9 mouse cellular contexts compared by ENCODE assay signal in the genomic region with DNA sequence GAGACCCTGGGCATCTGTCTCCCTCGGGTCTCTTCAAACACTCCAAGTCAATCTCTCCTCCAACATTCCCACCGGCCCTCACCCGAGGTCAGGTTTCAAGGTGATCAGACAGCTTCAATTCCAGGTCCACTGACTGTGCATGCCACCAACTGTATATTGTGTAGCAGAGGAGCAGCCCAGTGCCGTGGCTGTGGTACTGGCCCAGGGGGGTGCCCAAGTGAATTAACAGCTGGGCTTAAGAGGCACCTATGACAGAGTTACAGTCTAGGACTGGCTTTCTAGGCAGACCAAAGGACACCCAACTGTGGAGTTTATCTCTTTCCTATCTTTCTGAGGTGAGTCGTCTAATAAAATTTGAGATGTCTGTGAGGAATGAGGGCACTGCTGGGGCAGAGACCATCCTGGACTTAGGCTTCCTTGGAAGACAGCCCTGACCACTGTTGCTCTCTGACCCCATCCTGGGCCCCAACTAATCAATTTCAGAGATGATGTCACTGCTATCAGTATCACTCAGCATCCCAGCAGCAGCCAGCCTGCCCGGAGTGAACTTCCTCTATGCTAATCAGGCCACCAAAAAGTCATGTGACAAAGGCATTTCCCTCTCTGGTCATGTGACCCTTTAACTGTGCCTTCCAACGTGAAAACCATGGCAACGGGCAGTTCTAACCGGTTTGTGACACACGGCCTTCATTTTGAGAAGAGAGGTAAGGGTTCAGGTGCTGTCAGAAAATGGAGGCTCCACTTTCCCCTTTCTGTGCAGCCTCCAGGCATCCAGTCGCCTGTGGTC. TPM values are rescaled to one million over a fixed set of nuclear protein-coding genes. Genes with fewer than 3 reads are reported as not detected.
DNase-seq lines count a peak whose midpoint lies in the region; ATAC-seq and TF ChIP-seq lines count a peak whose summit lies in the region.
"Had no signal": no experiment of that assay in that cellular context is flagged by ENCODE, and none has a peak within 500 bp of the region (broad histone marks: within the 10 kb centered on the region; RNA-seq: fewer than 3 reads in every experiment).

No protein-coding gene starts in this region.

- H3K9ac ChIP-seq in hindbrain, embryonic 11.5 days (ENCODE audit: low read depth, low read length), result no peak overlapping the region
- no peak overlapping the region for H3K9ac ChIP-seq in limb, embryonic 14.5 days (ENCODE audit: low read depth, low read length, severe bottlenecking)
- peak overlapping the region; percentile 42; the same call in 1 of the 2 replicates for H3K9ac ChIP-seq in midbrain, embryonic 13.5 days (replicated peaks)
- H3K9ac ChIP-seq in stomach, postnatal 0 days (ENCODE audit: low read length), result no peak overlapping the region

- no peak for TF ChIP-seq CTCF in cerebellum, adult 2 months (IDR thresholded peaks at IDR 0.05; ENCODE audit: borderline replicate concordance, insufficient read depth, low read depth, low read length)
- TF ChIP-seq CTCF in stomach, postnatal 0 days (IDR thresholded peaks at IDR 0.05; ENCODE audit: low read depth), result no peak

- no peak overlapping the region for H3K4me3 ChIP-seq in cerebellum, adult 2 months (replicated peaks; ENCODE audit: insufficient read depth, low read depth, low read length)
- no peak overlapping the region; the same call in 1 of the 2 replicates for H3K4me3 ChIP-seq in hindbrain, embryonic 11.5 days (ENCODE audit: low read depth, low read length)
- no peak overlapping the region for H3K4me3 ChIP-seq in limb, embryonic 14.5 days (replicated peaks; ENCODE audit: low read length)
- no peak overlapping the region for H3K4me3 ChIP-seq in midbrain, embryonic 13.5 days (replicated peaks)
- no peak overlapping the region for H3K4me3 ChIP-seq in stomach, postnatal 0 days (ENCODE audit: low read depth, low read length)

- peak overlapping the region; percentile 36; the same call in 1 of the 2 replicates for H3K27ac ChIP-seq in cerebellum, adult 2 months (ENCODE audit: insufficient read depth, low read length)
- H3K27ac ChIP-seq in hindbrain, embryonic 11.5 days (ENCODE audit: low read depth, low read length), result peak overlapping the region; percentile 51; the same call in 1 of the 2 replicates
- 0 out of 2 replicates have a peak overlapping the region, but pooled peaks have one; percentile 3 for H3K27ac ChIP-seq in limb, embryonic 14.5 days (replicated peaks; ENCODE audit: low read depth, low read length)
- H3K27ac ChIP-seq in midbrain, embryonic 13.5 days, result peak overlapping the region; percentile 83
- H3K27ac ChIP-seq in stomach, postnatal 0 days (replicated peaks), result peak overlapping the region; percentile 49; the same call in 1 of the 2 replicates

- no peak overlapping the region for H3K4me2 ChIP-seq in hindbrain, embryonic 11.5 days (replicated peaks; ENCODE audit: low read depth, low read length)
- no peak overlapping the region for H3K4me2 ChIP-seq in limb, embryonic 14.5 days (replicated peaks; ENCODE audit: low read depth, low read length, severe bottlenecking)
- peak overlapping the region; percentile 14 for H3K4me2 ChIP-seq in midbrain, embryonic 13.5 days (replicated peaks)
- no peak overlapping the region for H3K4me2 ChIP-seq in stomach, postnatal 0 days (replicated peaks; ENCODE audit: low read depth)

- peak in 1 of 2 experiments; percentile 38 for DNase-seq in cerebellum, adult 2 months
- DNase-seq in cerebellum, adult 11 months, result no peak
- peak; percentile 47 for DNase-seq in fibroblast of lung, adult 2 months (ENCODE audit: low read depth)
- peak; percentile 80 for DNase-seq in hindbrain, embryonic 11.5 days (ENCODE audit: low spot score)
- DNase-seq in limb, embryonic 14.5 days (ENCODE audit: low spot score), result peak; percentile 31
- DNase-seq in stomach, postnatal 0 days (ENCODE audit: low spot score), result peak; percentile 30

- TF ChIP-seq EP300 in stomach, postnatal 0 days (optimal IDR thresholded peaks at IDR 0.05), result no peak

- peaks cover 7% of the 10 kb centered on the region for H3K4me1 ChIP-seq in cerebellum, adult 2 months (ENCODE audit: control insufficient read depth, insufficient read depth, low read length)
- H3K4me1 ChIP-seq in hindbrain, embryonic 11.5 days (replicated peaks; ENCODE audit: control insufficient read depth, insufficient read depth, low read length), result no peaks in the 10 kb centered on the region
- peaks cover 4% of the 10 kb centered on the region; the same call in 1 of the 2 replicates for H3K4me1 ChIP-seq in limb, embryonic 14.5 days (ENCODE audit: control insufficient read depth, insufficient read depth, low read length)
- H3K4me1 ChIP-seq in midbrain, embryonic 13.5 days (replicated peaks), result peaks cover 20% of the 10 kb centered on the region
- H3K4me1 ChIP-seq in stomach, postnatal 0 days (replicated peaks; ENCODE audit: control insufficient read depth, insufficient read depth), result no peaks in the 10 kb centered on the region

- TF ChIP-seq POLR2A in cerebellum, adult 2 months (IDR thresholded peaks at IDR 0.05; ENCODE audit: borderline replicate concordance, insufficient read depth, low read length), result no peak
- no peak for TF ChIP-seq POLR2A in limb, embryonic 14.5 days (IDR thresholded peaks at IDR 0.05; ENCODE audit: borderline replicate concordance, extremely low read depth, insufficient read depth, insufficient read length)

- no peaks in the 10 kb centered on the region for H3K36me3 ChIP-seq in hindbrain, embryonic 11.5 days (ENCODE audit: control insufficient read depth, insufficient read depth, low read length)
- H3K36me3 ChIP-seq in limb, embryonic 14.5 days (ENCODE audit: control insufficient read depth, insufficient read depth, low read length), result peaks cover 29% of the 10 kb centered on the region
- H3K36me3 ChIP-seq in midbrain, embryonic 13.5 days, result peaks cover 21% of the 10 kb centered on the region
- H3K36me3 ChIP-seq in stomach, postnatal 0 days (ENCODE audit: control insufficient read depth, insufficient read depth, low read length), result peaks cover 12% of the 10 kb centered on the region

- H3K9me3 ChIP-seq in hindbrain, embryonic 11.5 days (ENCODE audit: control insufficient read depth, low read length), result no peaks in the 10 kb centered on the region
- no peaks in the 10 kb centered on the region for H3K9me3 ChIP-seq in limb, embryonic 14.5 days (ENCODE audit: control insufficient read depth, low read length)
- H3K9me3 ChIP-seq in midbrain, embryonic 13.5 days, result no peaks in the 10 kb centered on the region
- H3K9me3 ChIP-seq in stomach, postnatal 0 days (ENCODE audit: control insufficient read depth, low read length), result no peaks in the 10 kb centered on the region

- WGBS in cerebellum, adult 2 months, result 47% methylated on average over 11 of the region's 11 CpGs
- 48% methylated on average over 11 of the region's 11 CpGs for WGBS in hindbrain, embryonic 11.5 days
- 37% methylated on average over 11 of the region's 11 CpGs for WGBS in limb, embryonic 14.5 days
- WGBS in midbrain, embryonic 13.5 days, result 49% methylated on average over 11 of the region's 11 CpGs
- WGBS in stomach, postnatal 0 days, result 36% methylated on average over 11 of the region's 11 CpGs

- peak; percentile 81 for ATAC-seq in activated CD4-positive, CD25-positive, alpha-beta regulatory T cell, adult 4 months
- ATAC-seq in hindbrain, embryonic 11.5 days (ENCODE audit: low FRiP score), result peak; percentile 76
- ATAC-seq in limb, embryonic 14.5 days (ENCODE audit: low FRiP score, low read depth), result peak; percentile 34; the same call in 1 of the 2 replicates
- ATAC-seq in midbrain, embryonic 13.5 days, result peak; percentile 71
- ATAC-seq in stomach, postnatal 0 days (ENCODE audit: low FRiP score, low TSS enrichment), result peak; percentile 63; the same call in 1 of the 2 replicates
- ATAC-seq: Patski had no signal

- H3K27me3 ChIP-seq in cerebellum, adult 2 months (ENCODE audit: control insufficient read depth, insufficient read depth, low read length), result no peaks in the 10 kb centered on the region
- no peaks in the 10 kb centered on the region for H3K27me3 ChIP-seq in hindbrain, embryonic 11.5 days (ENCODE audit: control insufficient read depth, insufficient read depth, low read length)
- H3K27me3 ChIP-seq in limb, embryonic 14.5 days (ENCODE audit: control insufficient read depth, insufficient read depth, low read length), result no peaks in the 10 kb centered on the region
- H3K27me3 ChIP-seq in midbrain, embryonic 13.5 days, result no peaks in the 10 kb centered on the region
- H3K27me3 ChIP-seq in stomach, postnatal 0 days (ENCODE audit: control insufficient read depth, insufficient read depth, low read length), result no peaks in the 10 kb centered on the region
- H3K27me3 ChIP-seq: Patski had no signal

RNA-seq across cellular contexts. Expression of a gene that starts 17.6 kb away (rescaled TPM):
- 15.4 and 16.8 TPM in 2 replicates for polyA plus RNA-seq in cerebellum, adult 2 months (2012; rRNA removed)
- under 1 TPM in 1 of 2 experiments, not detected in 1; 0.82 TPM for polyA plus RNA-seq in activated CD4-positive, CD25-positive, alpha-beta regulatory T cell, adult 4 months (2017; shearing (Covaris generic))
- 4.6 and 6.1 TPM in 2 replicates for polyA plus RNA-seq in hindbrain, embryonic 11.5 days (2014; fragmentation: Nextera tagmentation; extraction: Ambion mirVana)
- 5.4 and 8.6 TPM in 2 replicates for polyA plus RNA-seq in limb, embryonic 14.5 days (2012; rRNA removed)
- polyA plus RNA-seq in limb, embryonic 14.5 days (2014; fragmentation: Nextera tagmentation; extraction: Ambion mirVana), result 4.2 and 5.5 TPM in 2 replicates
- 9.1 and 10.8 TPM in 2 replicates for polyA plus RNA-seq in midbrain, embryonic 13.5 days (2015; fragmentation: Nextera tagmentation; extraction: Ambion mirVana)
- 1.6 and 2.7 TPM in 2 replicates for polyA plus RNA-seq in stomach, postnatal 0 days (2015; fragmentation: Nextera tagmentation; extraction: Ambion mirVana)

RNA-seq across cellular contexts. Expression of a gene that starts 17.7 kb away (rescaled TPM):
- 221 and 239 TPM in 2 replicates for polyA plus RNA-seq in cerebellum, adult 2 months (2012; rRNA removed)
- 100 to 1,000 TPM; 231 to 276 TPM for polyA plus RNA-seq in activated CD4-positive, CD25-positive, alpha-beta regulatory T cell, adult 4 months (2017; shearing (Covaris generic))
- polyA plus RNA-seq in hindbrain, embryonic 11.5 days (2014; fragmentation: Nextera tagmentation; extraction: Ambion mirVana), result 169 and 174 TPM in 2 replicates
- 85.3 and 97.4 TPM in 2 replicates for polyA plus RNA-seq in limb, embryonic 14.5 days (2012; rRNA removed)
- polyA plus RNA-seq in limb, embryonic 14.5 days (2014; fragmentation: Nextera tagmentation; extraction: Ambion mirVana), result 187 and 190 TPM in 2 replicates
- polyA plus RNA-seq in midbrain, embryonic 13.5 days (2015; fragmentation: Nextera tagmentation; extraction: Ambion mirVana), result 174 and 181 TPM in 2 replicates
- 199 and 205 TPM in 2 replicates for polyA plus RNA-seq in stomach, postnatal 0 days (2015; fragmentation: Nextera tagmentation; extraction: Ambion mirVana)

RNA-seq across cellular contexts. Expression of a gene that starts 18.1 kb away (rescaled TPM):
- 0.22 and 0.29 TPM in 2 replicates for polyA plus RNA-seq in cerebellum, adult 2 months (2012; rRNA removed)
- not detected for polyA plus RNA-seq in activated CD4-positive, CD25-positive, alpha-beta regulatory T cell, adult 4 months (2017; shearing (Covaris generic))
- polyA plus RNA-seq in hindbrain, embryonic 11.5 days (2014; fragmentation: Nextera tagmentation; extraction: Ambion mirVana), result 4.2 and 4.3 TPM in 2 replicates
- polyA plus RNA-seq in limb, embryonic 14.5 days (2012; rRNA removed), result 0.84 and 1.2 TPM in 2 replicates
- 4.1 TPM in 2 replicates for polyA plus RNA-seq in limb, embryonic 14.5 days (2014; fragmentation: Nextera tagmentation; extraction: Ambion mirVana)
- polyA plus RNA-seq in midbrain, embryonic 13.5 days (2015; fragmentation: Nextera tagmentation; extraction: Ambion mirVana), result 3.7 and 4.1 TPM in 2 replicates
- polyA plus RNA-seq in stomach, postnatal 0 days (2015; fragmentation: Nextera tagmentation; extraction: Ambion mirVana), result 2.1 and 2.7 TPM in 2 replicates

RNA-seq across cellular contexts. Expression of a gene that starts 32.6 kb away (rescaled TPM):
- 0.18 and 0.41 TPM in 2 replicates for polyA plus RNA-seq in cerebellum, adult 2 months (2012; rRNA removed)
- polyA plus RNA-seq in activated CD4-positive, CD25-positive, alpha-beta regulatory T cell, adult 4 months (2017; shearing (Covaris generic)), result not detected
- 0.50 and 0.73 TPM in 2 replicates for polyA plus RNA-seq in hindbrain, embryonic 11.5 days (2014; fragmentation: Nextera tagmentation; extraction: Ambion mirVana)
- polyA plus RNA-seq in limb, embryonic 14.5 days (2012; rRNA removed), result 2.6 and 3.6 TPM in 2 replicates
- polyA plus RNA-seq in limb, embryonic 14.5 days (2014; fragmentation: Nextera tagmentation; extraction: Ambion mirVana), result 1.5 and 1.9 TPM in 2 replicates
- polyA plus RNA-seq in midbrain, embryonic 13.5 days (2015; fragmentation: Nextera tagmentation; extraction: Ambion mirVana), result 2.1 TPM in 2 replicates
- polyA plus RNA-seq in stomach, postnatal 0 days (2015; fragmentation: Nextera tagmentation; extraction: Ambion mirVana), result 0.30 and 0.36 TPM in 2 replicates

Comparison
In these comparisons a context has a peak if more than half of its experiments do, and no peak if none do; other contexts are left out.
1. H3K27ac ChIP-seq: peak in every context shown above with its lines; median percentile 83 in midbrain, embryonic 13.5 days; 51 in hindbrain, embryonic 11.5 days; 49 in stomach, postnatal 0 days; 36 in cerebellum, adult 2 months; 3 in limb, embryonic 14.5 days.